In genomic region chr12:75528300-75528699, GRCm38 (mm10) we compare ENCODE assay signal across 24 mouse cellular contexts.
DNase-seq lines count a peak whose midpoint lies in the region; ATAC-seq and TF ChIP-seq lines count a peak whose summit lies in the region.
"Had no signal": no experiment of that assay in that cellular context is flagged by ENCODE, and none has a peak within 500 bp of the region (broad histone marks: within the 10 kb centered on the region; RNA-seq: fewer than 3 reads in every experiment).

No protein-coding gene starts in this region.

- H3K79me2 ChIP-seq in liver, adult 2 months (ENCODE audit: control insufficient read depth, insufficient read depth, low read length): peaks cover 31% of the 10 kb centered on the region

- no peak for ATAC-seq in liver, embryonic 12.5 days
- no peak for ATAC-seq in neural tube, embryonic 15.5 days (ENCODE audit: low FRiP score)
- ATAC-seq: CD4-positive, CD25-positive, alpha-beta regulatory T cell, adult 4 months; hindbrain, postnatal 0 days; intestine, embryonic 16.5 days had no signal

- H3K27ac ChIP-seq in gastrocnemius, adult 2 months: peak overlapping the region; percentile 77
- H3K27ac ChIP-seq in liver, adult 2 months (replicated peaks; ENCODE audit: insufficient read depth, low read depth, low read length): no peak overlapping the region
- H3K27ac ChIP-seq in liver, embryonic 12.5 days: no peak overlapping the region
- H3K27ac ChIP-seq in neural tube, embryonic 15.5 days (replicated peaks): no peak overlapping the region
- H3K27ac ChIP-seq: embryonic facial prominence, embryonic 12.5 days; forebrain, embryonic 12.5 days; heart, embryonic 10.5 days; hindbrain, postnatal 0 days; midbrain, embryonic 10.5 days had no signal

- no peaks in the 10 kb centered on the region for H3K36me3 ChIP-seq in liver, adult 2 months (ENCODE audit: control insufficient read depth, insufficient read depth, low read length)
- H3K36me3 ChIP-seq in liver, embryonic 12.5 days: 0 out of 2 replicates have a peak, but pooled peaks cover 2% of the 10 kb centered on the region
- no peaks in the 10 kb centered on the region for H3K36me3 ChIP-seq in neural tube, embryonic 15.5 days
- H3K36me3 ChIP-seq: embryonic facial prominence, embryonic 12.5 days; forebrain, embryonic 12.5 days; midbrain, embryonic 10.5 days; stomach, embryonic 15.5 days had no signal

- WGBS in liver, adult 2 months: 58% methylated on average over 1 of the region's 1 CpGs
- 86% methylated on average over 1 of the region's 1 CpGs for WGBS in liver, embryonic 12.5 days (ENCODE audit: insufficient replicate concordance)
- WGBS in neural tube, embryonic 15.5 days: 93% methylated on average over 1 of the region's 1 CpGs

- TF ChIP-seq POLR2A in liver, adult 2 months (IDR thresholded peaks at IDR 0.05; ENCODE audit: extremely low read depth, insufficient read depth, low read length): no peak

- intact Hi-C loops in gastrocnemius, adult 2 months (cut with DNase I): no loop called here
- intact Hi-C loops in gastrocnemius, postnatal 36 days (cut with DNase I): no loop called here

- H3K9me3 ChIP-seq in liver, embryonic 12.5 days (replicated peaks): no peaks in the 10 kb centered on the region
- no peaks in the 10 kb centered on the region for H3K9me3 ChIP-seq in neural tube, embryonic 15.5 days (replicated peaks)
- H3K9me3 ChIP-seq: embryonic facial prominence, embryonic 12.5 days; forebrain, embryonic 12.5 days; heart, embryonic 10.5 days; midbrain, embryonic 10.5 days; stomach, embryonic 15.5 days had no signal

- no peaks in the 10 kb centered on the region for H3K27me3 ChIP-seq in liver, adult 2 months (ENCODE audit: control insufficient read depth, insufficient read depth, low read length)
- H3K27me3 ChIP-seq in liver, embryonic 12.5 days (replicated peaks): no peaks in the 10 kb centered on the region
- no peaks in the 10 kb centered on the region for H3K27me3 ChIP-seq in neural tube, embryonic 15.5 days (replicated peaks)
- H3K27me3 ChIP-seq: embryonic facial prominence, embryonic 12.5 days; forebrain, embryonic 12.5 days; stomach, embryonic 15.5 days had no signal

- peaks cover 30% of the 10 kb centered on the region for H3K4me1 ChIP-seq in liver, adult 2 months (ENCODE audit: control insufficient read depth, insufficient read depth, low read length)
- peaks cover 36% of the 10 kb centered on the region for H3K4me1 ChIP-seq in liver, embryonic 12.5 days
- H3K4me1 ChIP-seq in neural tube, embryonic 15.5 days: peaks cover 33% of the 10 kb centered on the region
- H3K4me1 ChIP-seq: midbrain, embryonic 10.5 days had no signal

- DNase-seq in gastrocnemius, adult 2 months: no peak
- DNase-seq in gastrocnemius, postnatal 36 days: no peak
- DNase-seq in liver, adult 2 months (ENCODE audit: extremely low read depth, low read depth, low spot score): peak; percentile 62
- DNase-seq in cerebellum, postnatal 10 days: peak; percentile 59 to 71
- no peak for DNase-seq in adrenal gland, postnatal 4 days (ENCODE audit: low spot score in 2 of 2)
- DNase-seq in left cerebral cortex, adult 11 months (ENCODE audit: low spot score): no peak
- DNase-seq: kidney, postnatal 36 days; layer of hippocampus, adult 9-11 months; left cerebral cortex, postnatal 4 days; lung, adult 18-20 months; lung, postnatal 10 days; thymus, adult 18-20 months had no signal

- no peak overlapping the region for H3K4me2 ChIP-seq in liver, embryonic 12.5 days
- H3K4me2 ChIP-seq in neural tube, embryonic 15.5 days: no peak overlapping the region
- H3K4me2 ChIP-seq: embryonic facial prominence, embryonic 12.5 days; forebrain, embryonic 12.5 days; liver, embryonic 11.5 days; stomach, embryonic 15.5 days had no signal

- no peak for TF ChIP-seq CTCF in gastrocnemius, adult 2 months (IDR thresholded peaks at IDR 0.05)
- TF ChIP-seq CTCF in liver, adult 2 months (IDR thresholded peaks at IDR 0.05; ENCODE audit: low read depth, low read length): no peak

- no peak overlapping the region for H3K4me3 ChIP-seq in gastrocnemius, adult 2 months
- no peak overlapping the region for H3K4me3 ChIP-seq in liver, adult 2 months (ENCODE audit: insufficient read depth, low read depth, low read length)
- H3K4me3 ChIP-seq in liver, embryonic 12.5 days: no peak overlapping the region
- H3K4me3 ChIP-seq in neural tube, embryonic 15.5 days (replicated peaks): no peak overlapping the region
- H3K4me3 ChIP-seq: embryonic facial prominence, embryonic 12.5 days; erythroblast, embryonic 14.5 days; forebrain, embryonic 12.5 days; heart, embryonic 10.5 days; midbrain, embryonic 10.5 days; stomach, embryonic 15.5 days had no signal

- no peak overlapping the region for H3K9ac ChIP-seq in liver, adult 2 months (ENCODE audit: low read depth, low read length)
- H3K9ac ChIP-seq in liver, embryonic 12.5 days: no peak overlapping the region
- H3K9ac ChIP-seq in neural tube, embryonic 15.5 days (replicated peaks): no peak overlapping the region
- H3K9ac ChIP-seq: embryonic facial prominence, embryonic 12.5 days; forebrain, embryonic 12.5 days; stomach, embryonic 15.5 days had no signal

Comparison
In these comparisons a context has a peak if more than half of its experiments do, and no peak if none do; other contexts are left out.
1. DNase-seq: peak in liver, adult 2 months (single experiment) and cerebellum, postnatal 10 days (2 of 2); none in gastrocnemius, adult 2 months (single experiment), gastrocnemius, postnatal 36 days (0 of 2), adrenal gland, postnatal 4 days (0 of 2) and left cerebral cortex, adult 11 months (single experiment).